Mouse (Mus musculus) embryonic facial prominence, embryonic 15.5 days (tissue): ENCODE data around the gene 5730507C01Rik. TPM values are rescaled to one million over a fixed set of nuclear protein-coding genes. Genes with fewer than 3 reads are reported as not detected.
A peak's percentile ranks its signal among the peaks of the same experiment; 100 is the strongest.
"Not testable (repeated sequence)": the region's sequence is repeated elsewhere in the genome, so short reads cannot be mapped to it uniquely, and the experiment has no call there.

Experiments used
- ATAC-seq: fragments of 200-750 bp; cut with Nextera tagmentation; 2 replicates; pipeline ENCODE4 v1.8.0; 2017; ENCODE audit warnings: low read depth, moderate TSS enrichment; ENCODE audit not compliant: insufficient number of reproducible peaks, low FRiP score, low TSS enrichment
- H3K27ac ChIP-seq: fragments of 300-500 bp; sonication (generic); replicated peaks from 2 replicates; pipeline ENCODE4 v1.5.1; 2015; ENCODE audit warnings: mild to moderate bottlenecking, inconsistent platforms
- H3K27me3 ChIP-seq: fragments of 300-500 bp; sonication (generic); 2 replicates; pipeline ENCODE4 v1.6.1; 2015; ENCODE audit warnings: inconsistent platforms
- H3K36me3 ChIP-seq: fragments of 300-500 bp; sonication (generic); 2 replicates; pipeline ENCODE4 v1.6.1; 2015; ENCODE audit warnings: mild to moderate bottlenecking, inconsistent platforms
- H3K4me1 ChIP-seq: fragments of 300-500 bp; sonication (generic); 2 replicates; pipeline ENCODE4 v1.6.1; 2015; ENCODE audit warnings: inconsistent platforms
- H3K4me2 ChIP-seq: fragments of 300-500 bp; sonication (generic); replicated peaks from 2 replicates; pipeline ENCODE4 v1.6.1; 2015; ENCODE audit warnings: mild to moderate bottlenecking, inconsistent platforms
- H3K4me3 ChIP-seq: fragments of 300-500 bp; sonication (generic); replicated peaks from 2 replicates; pipeline ENCODE4 v1.5.1; 2015; ENCODE audit warnings: mild to moderate bottlenecking, inconsistent platforms
- H3K9ac ChIP-seq: fragments of 300-500 bp; sonication (generic); 2 replicates; pipeline ENCODE4 v1.6.1; 2015; ENCODE audit warnings: inconsistent platforms
- H3K9me3 ChIP-seq: fragments of 300-500 bp; sonication (generic); replicated peaks from 2 replicates; pipeline ENCODE4 v1.6.1; 2016; ENCODE audit warnings: inconsistent platforms
- WGBS: fragments of 180-500 bp; shearing (Covaris S2); methylation state at CpG from one replicate; pipeline ENCODE4 v1.1.7; 2015; 5-methylcytosine and 5-hydroxymethylcytosine counted together
- polyA plus RNA-seq: library from polyadenylated mRNA; unstranded; fragments of >200 nt; fragmentation: Nextera tagmentation; extraction: Ambion mirVana; gene quantifications from 2 replicates; pipeline ENCODE4 v1.2.1, GENCODE M21; 2015

Gene 5730507C01Rik
- polyA plus RNA-seq = 1.7 and 1.8 TPM in 2 replicates

GRCm38 (mm10) chr12:18514171-18514570 is at the start of gene 5730507C01Rik:
5730507C01Rik (plus strand) TSS chr12:18514510.
- Histone ChIP-seq H3K4me2 (peak within 1 kb of the TSS; percentile 54), H3K9me3 (no peaks in the 10 kb centered on the region; the same call in 1 of the 2 replicates), H3K9ac (peak within 1 kb of the TSS; percentile 15; the same call in 1 of the 2 replicates), H3K27me3 (peaks cover 4% of the 10 kb centered on the region; the same call in 1 of the 2 replicates), H3K36me3 (no peaks in the 10 kb centered on the region), H3K27ac (no peak within 1 kb of the TSS), H3K4me1 (no peaks in the 10 kb centered on the region), H3K4me3 (peak within 1 kb of the TSS; percentile 49)
- ATAC-seq = peak; percentile 43; the same call in 1 of the 2 replicates
- 4% methylated on average over 35 of the region's 36 CpGs for WGBS

DNA sequence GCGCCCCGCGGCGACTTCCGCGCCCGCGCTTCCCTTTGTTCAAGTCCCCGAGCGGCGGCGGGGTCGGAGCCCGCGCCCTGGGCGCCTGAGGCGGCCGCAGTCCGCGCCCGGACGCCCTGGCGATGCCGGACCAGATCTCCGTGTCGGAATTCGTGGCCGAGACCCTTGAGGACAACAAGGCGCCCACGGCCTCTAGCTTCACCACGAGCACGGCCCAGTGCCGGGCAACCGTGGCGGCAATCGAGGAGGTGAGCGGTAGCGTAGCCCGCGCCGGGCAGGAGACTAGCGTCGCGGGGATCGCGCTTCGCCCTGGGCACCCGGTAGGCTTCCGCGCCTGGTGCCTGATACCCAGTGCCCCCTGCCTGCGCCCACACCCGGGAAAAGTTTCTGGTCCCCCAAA is 306 bp downstream of the 5730507C01Rik start:
- peak overlapping the region; percentile 49 for H3K4me3 ChIP-seq
- ATAC-seq, H3K27me3 ChIP-seq, H3K9me3 ChIP-seq, H3K36me3 ChIP-seq, H3K4me1 ChIP-seq, H3K27ac ChIP-seq: not testable (repeated sequence)
- H3K9ac ChIP-seq = peak overlapping the region; percentile 15; the same call in 1 of the 2 replicates
- peak overlapping the region; percentile 54 for H3K4me2 ChIP-seq
- WGBS = 3% methylated on average over 52 of the region's 52 CpGs

DNA sequence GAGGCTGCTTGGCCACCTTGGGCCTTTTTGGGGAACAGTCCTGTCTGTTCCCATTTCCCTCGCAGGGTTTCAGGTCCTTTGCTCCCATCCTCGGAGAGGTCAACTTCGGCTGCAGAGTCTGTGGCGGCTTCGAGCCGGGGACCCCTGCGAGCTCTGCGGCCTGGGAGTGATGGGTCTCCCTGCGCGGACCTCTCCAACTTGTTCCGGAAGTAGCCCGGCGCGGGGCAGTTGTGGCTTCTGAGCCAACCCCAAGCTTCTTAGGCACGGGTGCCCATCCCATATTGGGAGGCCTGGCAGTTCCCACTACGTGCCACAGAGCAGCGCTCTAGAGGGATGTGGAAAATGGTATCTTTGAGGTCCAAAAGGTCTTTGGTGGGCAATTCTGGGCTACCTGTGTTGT is 767 bp downstream of the 5730507C01Rik start:
- ATAC-seq, H3K9me3 ChIP-seq, H3K27me3 ChIP-seq, H3K9ac ChIP-seq, H3K4me1 ChIP-seq, H3K27ac ChIP-seq, H3K36me3 ChIP-seq: not testable (repeated sequence)
- Histone ChIP-seq H3K4me3 (peak overlapping the region; percentile 49), H3K4me2 (peak overlapping the region; percentile 54)
- WGBS = 19% methylated on average over 17 of the region's 17 CpGs
